Mouse (Mus musculus) heart, adult 18-20 months (tissue): ENCODE results near the gene Ddx47. TPM values are rescaled to one million over a fixed set of nuclear protein-coding genes. Genes with fewer than 3 reads are reported as not detected.

Experiments used
- DNase-seq, 2 experiments: peaks; one replicate each; pipeline ENCODE4 v3.0.0; 2021 to 2022; ENCODE audit warnings: mixed read lengths in 1 of 2
- total RNA-seq, 2 experiments: library from RNA; stranded (reverse); gene quantifications; 2 replicates each; pipeline ENCODE4 v1.2.3; 2021

Ddx47 gene
- total RNA-seq, 2 experiments from 2014 or later = 38.9 to 39.8 TPM

DNA sequence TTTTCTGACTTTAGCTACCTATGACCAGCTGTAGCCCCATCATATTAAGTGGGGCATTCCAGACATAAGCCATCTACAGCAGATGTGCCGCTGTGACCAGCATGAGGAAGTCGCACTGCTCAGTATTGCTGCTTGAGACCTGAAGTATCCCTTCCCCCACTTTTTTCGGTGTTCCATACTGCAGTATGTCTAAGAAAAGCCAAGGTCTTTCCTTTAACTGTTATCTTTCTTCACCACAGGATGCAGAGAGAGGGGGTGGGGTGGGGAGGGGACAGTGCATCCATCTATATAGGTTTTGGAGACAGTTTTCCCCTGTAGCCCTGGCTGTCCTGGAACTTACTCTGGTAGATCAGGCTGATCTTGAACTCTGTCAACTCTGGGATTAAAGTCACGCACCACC lies 5.0 kb upstream of the Ddx47 start:
- DNase-seq = no peak

DNA sequence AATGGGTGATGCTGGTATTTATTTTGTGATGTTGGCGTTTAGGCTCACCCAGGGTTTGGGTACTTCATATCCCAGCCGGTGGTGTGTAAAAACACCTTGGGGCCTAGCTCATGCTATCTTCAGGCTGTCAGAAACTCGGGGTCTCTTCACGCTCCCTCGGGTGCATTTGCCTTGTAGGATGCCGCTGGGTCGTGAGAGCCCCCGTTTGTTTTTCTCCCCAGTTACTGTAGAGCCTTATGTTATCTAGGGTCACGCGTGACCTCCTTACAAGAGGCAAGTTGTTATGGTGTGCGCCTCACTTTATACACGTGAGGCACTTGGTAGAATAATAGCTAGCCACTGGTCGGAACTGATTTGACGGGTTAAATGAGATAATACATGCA lies 313 bp downstream of the Ddx47 start:
- DNase-seq = no peak

- no peak for DNase-seq
Measured at GRCm38 (mm10) chr6:135017211-135017610, 5.8 kb downstream of the Ddx47 start.

DNA sequence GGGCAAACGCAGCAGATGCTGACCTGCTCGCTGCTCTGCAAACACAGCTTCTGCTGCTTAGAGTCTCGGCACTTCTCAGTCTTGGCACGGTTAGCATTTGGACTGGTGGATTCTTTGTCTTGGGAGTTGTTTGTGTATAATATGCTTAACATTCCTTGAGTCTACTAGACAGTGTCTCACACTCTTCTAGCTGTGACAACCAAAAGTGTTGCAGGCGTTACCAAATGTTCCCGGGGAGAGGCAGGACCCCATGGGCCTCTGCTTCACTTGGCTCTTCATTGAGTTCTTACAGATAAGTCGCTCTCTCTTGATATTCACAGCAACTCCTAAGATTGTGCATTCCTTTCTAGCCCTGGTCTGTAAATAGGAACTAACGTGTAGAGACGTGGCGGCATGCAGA lies 8.2 kb downstream of the Ddx47 start:
- no peak for DNase-seq

- no peak for DNase-seq
Measured at GRCm38 (mm10) chr6:135021633-135022032, 10.2 kb downstream of the Ddx47 start.

GRCm38 (mm10) chr6:135023379-135023778 lies 12.0 kb downstream of the Ddx47 start:
- no peak for DNase-seq

GRCm38 (mm10) chr6:135024781-135025420 lies 13.5 kb downstream of the Ddx47 start:
- DNase-seq = no peak

DNA sequence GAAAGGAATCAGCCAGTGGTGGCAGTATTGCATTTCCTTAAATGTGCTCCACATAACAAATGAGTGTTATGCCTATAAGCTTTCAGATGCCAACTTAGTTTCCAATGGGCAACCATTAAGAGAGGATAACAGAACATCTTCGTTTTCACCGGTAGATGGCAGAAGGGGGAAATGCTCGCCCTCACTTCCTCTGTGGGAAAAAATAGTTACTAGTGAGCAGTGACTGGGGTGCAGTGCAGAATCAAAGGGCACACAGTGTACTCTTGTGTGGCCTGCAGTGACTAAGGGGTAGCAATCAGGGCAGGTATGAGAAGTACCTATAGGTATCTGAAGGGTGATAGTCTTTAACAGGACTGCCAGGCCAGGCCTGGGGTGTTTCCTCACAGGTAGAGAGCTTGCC lies 14.8 kb downstream of the Ddx47 start:
- peak; percentile 23 to 47 for DNase-seq

DNA sequence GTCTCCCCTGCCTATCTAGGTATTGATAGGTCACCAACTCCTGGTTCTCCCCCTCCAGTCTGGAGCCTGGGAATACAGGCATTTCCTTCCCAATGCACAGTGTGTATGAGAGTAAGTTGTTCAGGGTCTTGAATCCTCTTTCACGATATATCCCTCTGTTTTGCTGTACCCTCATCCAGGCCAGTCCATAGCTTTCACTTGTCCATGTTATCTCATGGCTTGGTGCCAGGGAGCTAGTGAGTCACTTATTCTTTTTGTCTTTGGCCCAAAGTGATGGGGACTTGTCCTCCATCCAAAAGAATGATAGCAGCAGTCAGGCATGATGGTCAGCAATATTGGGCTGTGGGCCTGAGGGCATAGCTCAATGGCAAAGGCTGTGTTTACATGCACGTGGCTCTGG lies 15.3 kb downstream of the Ddx47 start:
- DNase-seq = no peak

DNA sequence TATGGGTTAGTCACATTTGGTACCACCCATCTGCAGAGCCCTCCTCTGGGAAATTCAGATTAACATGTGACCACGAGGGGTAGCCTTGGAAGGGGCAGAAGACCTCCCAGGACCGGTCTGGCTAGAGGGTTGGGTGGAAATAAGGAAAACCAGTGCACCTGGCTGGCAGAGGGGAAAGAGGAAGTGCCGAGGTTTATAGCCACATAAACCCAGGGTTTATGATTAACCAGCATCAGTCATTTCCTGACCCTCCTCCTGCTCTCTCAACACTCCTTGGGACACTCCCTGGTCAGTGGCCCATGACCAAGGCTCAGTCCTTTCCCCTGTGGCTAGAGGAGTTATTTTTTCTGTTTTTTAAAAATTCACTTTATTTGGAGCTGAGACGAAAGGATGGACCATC lies 17.8 kb downstream of the Ddx47 start:
- DNase-seq = no peak

DNA sequence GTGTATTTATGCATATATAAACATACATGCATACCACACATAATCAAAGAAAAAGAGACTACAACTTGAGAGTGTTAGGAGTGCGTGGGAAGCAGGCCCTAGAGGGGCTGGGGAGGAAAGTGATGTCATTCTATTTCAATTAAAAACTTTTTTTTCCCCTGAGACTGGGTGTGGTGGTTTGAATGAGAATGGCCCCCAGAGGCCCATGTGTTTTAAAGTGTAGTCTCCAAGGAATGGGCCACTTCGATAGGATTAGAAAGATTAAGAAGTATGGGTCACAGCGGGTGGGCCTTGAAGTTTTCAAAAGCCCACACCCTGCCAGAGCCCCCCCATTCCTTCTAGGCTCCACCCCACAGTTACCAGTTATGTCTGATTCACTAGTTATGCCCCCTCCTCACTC lies 27.3 kb downstream of the Ddx47 start:
- no peak for DNase-seq

GRCm38 (mm10) chr6:135040275-135040871 lies 29.0 kb downstream of the Ddx47 start:
- DNase-seq = peak in 1 of 2 experiments; percentile 4

GRCm38 (mm10) chr6:135041930-135042329 lies 30.5 kb downstream of the Ddx47 start:
- no peak for DNase-seq

GRCm38 (mm10) chr6:135047276-135047675 lies 35.9 kb downstream of the Ddx47 start:
- no peak for DNase-seq

DNA sequence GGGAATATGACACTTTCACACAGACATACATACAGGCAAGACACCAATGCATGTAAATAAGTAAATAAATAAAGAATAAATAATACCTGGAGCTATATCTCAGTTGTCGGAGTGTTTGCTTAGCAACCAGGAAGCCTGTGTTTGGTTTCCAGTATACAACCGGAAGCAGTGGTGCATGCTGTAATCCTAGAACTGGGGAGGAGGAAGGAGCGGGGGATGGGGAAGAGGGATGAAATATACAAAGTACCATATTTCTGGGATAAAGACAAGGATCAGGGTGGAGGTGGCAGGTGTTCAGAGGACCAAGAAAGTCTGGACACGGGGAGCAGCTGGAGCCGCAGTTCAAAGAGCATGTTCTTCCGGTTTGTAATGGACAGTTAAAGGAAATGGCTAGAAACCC lies 37.1 kb downstream of the Ddx47 start:
- no peak for DNase-seq

- DNase-seq = peak; percentile 45 to 63
Measured at GRCm38 (mm10) chr6:135048956-135049355, 37.5 kb downstream of the Ddx47 start.

DNA sequence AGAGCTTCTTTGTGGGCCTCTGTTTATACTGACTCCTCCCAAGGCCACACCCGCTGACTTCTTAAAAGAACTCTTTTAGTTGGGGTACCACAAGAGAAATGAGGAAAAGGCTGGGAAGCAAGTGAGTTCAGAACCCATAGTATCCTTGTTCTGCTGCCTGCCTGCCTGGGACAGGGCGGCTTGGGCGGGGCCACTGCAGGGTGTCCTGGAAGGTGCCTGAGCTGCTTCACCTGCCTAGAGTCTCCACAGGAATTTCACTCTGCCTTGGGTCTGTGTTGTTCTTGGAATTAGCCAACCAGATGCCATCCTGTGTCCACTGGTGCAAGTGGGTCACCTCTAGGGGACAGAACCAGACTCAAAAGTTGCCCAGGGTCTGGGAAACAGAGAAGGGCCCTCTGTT lies 42.4 kb downstream of the Ddx47 start:
- no peak for DNase-seq

DNA sequence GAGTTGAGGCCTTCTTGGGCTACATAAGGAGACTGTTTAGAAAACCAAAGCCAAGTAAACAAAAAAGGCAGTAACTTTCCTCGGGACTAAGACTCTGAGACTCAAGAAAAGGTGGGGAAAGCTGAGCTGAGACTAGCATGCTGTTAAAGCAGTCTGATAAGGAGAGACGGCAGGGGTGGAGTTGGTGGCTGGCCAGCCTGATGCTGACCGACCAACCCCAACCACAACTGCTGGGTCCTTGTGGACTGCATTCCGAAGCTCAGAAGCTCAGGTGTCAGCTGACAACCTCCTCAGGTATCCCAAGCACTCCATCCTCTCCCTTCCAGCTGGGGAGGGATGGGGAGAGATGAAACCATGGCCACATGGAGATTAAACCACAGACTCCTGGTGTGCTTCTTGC lies 44.5 kb downstream of the Ddx47 start:
- DNase-seq = no peak

DNA sequence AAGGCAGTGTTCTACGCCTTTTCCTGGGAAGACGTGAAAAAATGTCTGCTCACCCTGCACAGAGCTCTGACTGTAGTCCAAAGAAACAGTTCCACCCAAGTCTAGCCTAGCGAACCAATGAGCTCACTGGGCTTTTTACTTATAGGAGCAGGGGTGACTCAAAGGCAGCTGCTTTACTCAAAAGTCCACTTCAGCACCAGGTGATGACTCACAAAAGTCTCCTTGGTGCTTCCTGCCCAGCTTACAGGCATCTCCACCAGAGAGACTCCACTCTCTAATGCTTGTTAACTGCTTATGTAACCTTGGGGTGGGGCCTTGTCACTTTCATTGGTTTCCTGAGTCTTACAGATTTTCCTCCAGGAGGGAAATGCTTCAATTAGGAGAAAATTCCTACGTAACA lies 49.3 kb downstream of the Ddx47 start:
- DNase-seq = no peak

DNA sequence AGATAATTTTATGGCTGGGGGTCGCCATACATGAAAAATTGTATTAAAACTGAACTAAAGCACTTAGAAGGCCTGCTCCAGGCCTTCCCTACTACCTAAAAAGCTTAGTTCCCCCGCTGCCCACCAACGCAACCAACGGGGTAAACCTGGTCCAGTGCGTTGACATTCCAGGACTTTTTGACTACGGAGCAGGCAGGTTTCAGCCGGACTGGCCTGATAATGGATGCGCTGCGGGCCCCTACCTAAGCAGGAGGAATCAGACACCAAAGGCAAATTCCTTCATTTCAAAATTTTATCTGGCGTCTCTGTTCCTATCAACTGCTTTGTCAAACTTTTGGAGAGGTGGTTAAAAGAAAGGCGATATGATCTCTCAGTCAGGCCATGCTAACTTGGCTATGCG lies 53.2 kb downstream of the Ddx47 start:
- no peak for DNase-seq

- peak; percentile 62 to 63 for DNase-seq
Measured at GRCm38 (mm10) chr6:135065236-135065957, 54.0 kb downstream of the Ddx47 start, which contains the start of gene Gprc5a. Gene Gprc5a (plus strand): TSS chr6:135065651.

- no peak for DNase-seq
Measured at GRCm38 (mm10) chr6:135066795-135067445, 55.5 kb downstream of the Ddx47 start.

DNA sequence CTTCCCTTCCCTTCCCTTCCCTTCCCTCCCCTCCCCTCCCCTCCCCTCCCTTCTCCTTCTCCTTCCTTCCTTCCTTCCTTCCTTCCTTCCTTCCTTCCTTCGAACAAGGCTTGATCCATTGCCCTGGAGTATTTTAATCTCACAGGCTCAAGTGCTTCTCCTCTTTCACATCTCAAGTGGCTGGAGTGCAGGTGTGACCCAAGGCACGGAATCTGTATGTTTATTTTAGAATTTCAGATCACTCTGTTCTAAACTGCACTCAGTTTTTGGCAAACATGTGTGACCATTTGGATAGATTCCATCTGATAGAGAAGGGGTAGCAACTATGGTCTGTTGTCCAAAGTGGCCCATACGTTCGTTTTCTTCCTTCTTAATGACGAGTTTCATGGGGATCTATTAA lies 56.8 kb downstream of the Ddx47 start:
- DNase-seq = no peak
